Mouse (Mus musculus) embryonic facial prominence, embryonic 10.5 days (tissue): ENCODE measurements around the gene Hras. TPM values are rescaled to one million over a fixed set of nuclear protein-coding genes. Genes with fewer than 3 reads are reported as not detected.

Experiments
- DNase-seq: peaks from one replicate; pipeline ENCODE4 v3.0.0-alpha.2; 2017; ENCODE audit warnings: low spot score
- H3K27ac ChIP-seq: fragments of 300-500 bp; sonication (generic); replicated peaks from 2 replicates; pipeline ENCODE4 v1.5.1; 2016; ENCODE audit warnings: mild to moderate bottlenecking
- H3K27me3 ChIP-seq: fragments of 300-500 bp; sonication (generic); replicated peaks from 2 replicates; pipeline ENCODE4 v1.6.1; 2016; ENCODE audit warnings: low read depth, mild to moderate bottlenecking; ENCODE audit not compliant: poor library complexity, severe bottlenecking
- H3K36me3 ChIP-seq: fragments of 300-500 bp; sonication (generic); replicated peaks from 2 replicates; pipeline ENCODE4 v1.6.1; 2016; ENCODE audit warnings: mild to moderate bottlenecking, moderate library complexity
- H3K4me1 ChIP-seq: fragments of 300-500 bp; sonication (generic); 2 replicates; pipeline ENCODE4 v1.6.1; 2016
- H3K4me3 ChIP-seq: fragments of 300-500 bp; sonication (generic); 2 replicates; pipeline ENCODE4 v1.5.1; 2016; ENCODE audit warnings: mild to moderate bottlenecking, moderate library complexity
- H3K9me3 ChIP-seq: fragments of 300-500 bp; sonication (generic); 2 replicates; pipeline ENCODE4 v1.6.1; 2016; ENCODE audit warnings: mild to moderate bottlenecking
- WGBS: fragments of 180-500 bp; shearing (Covaris S2); methylation state at CpG from one replicate; pipeline ENCODE4 v1.1.7; 2016; 5-methylcytosine and 5-hydroxymethylcytosine counted together
- polyA plus RNA-seq: library from polyadenylated mRNA; unstranded; fragments of >200 nt; fragmentation: Nextera tagmentation; extraction: Ambion mirVana; gene quantifications from 2 replicates; pipeline ENCODE4 v1.2.1, GENCODE M21; 2016

Gene Hras
- polyA plus RNA-seq, 1 experiment from 2014 or later: 94.9 TPM

DNA sequence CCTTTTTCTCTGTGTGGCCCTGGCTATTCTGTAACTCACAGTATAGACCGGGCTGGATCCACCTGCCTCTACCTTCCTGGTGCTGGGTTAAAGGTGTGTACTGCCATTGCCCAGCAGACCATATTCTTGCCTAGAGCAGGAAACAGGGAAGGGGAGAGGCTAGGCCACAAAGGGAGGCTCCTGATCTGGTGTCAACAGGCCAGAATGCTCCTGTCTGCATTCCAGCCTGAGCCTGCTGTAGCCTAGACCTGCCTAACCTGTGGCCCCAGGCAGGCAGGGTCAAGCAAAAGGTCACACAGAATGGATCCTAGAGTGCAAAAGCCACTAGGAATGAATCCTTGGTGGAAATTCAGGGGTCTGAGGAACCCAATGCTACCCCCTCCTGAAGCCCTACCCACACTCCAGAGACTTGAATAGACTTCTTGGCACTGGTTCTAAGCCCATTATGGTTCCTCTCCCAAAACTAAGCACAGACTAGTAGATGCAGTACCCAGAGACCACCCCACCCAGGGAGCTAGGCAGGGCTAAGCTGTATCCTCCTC lies 25.8 kb upstream of the Hras start:
- no peaks in the 10 kb centered on the region for H3K9me3 ChIP-seq
- WGBS: 81% methylated on average over 1 of the region's 1 CpGs
- no peak overlapping the region for H3K4me3 ChIP-seq
- peaks cover 64% of the 10 kb centered on the region for H3K4me1 ChIP-seq
- no peak for DNase-seq
- no peak overlapping the region for H3K27ac ChIP-seq
- no peaks in the 10 kb centered on the region for H3K27me3 ChIP-seq
- peaks cover 32% of the 10 kb centered on the region for H3K36me3 ChIP-seq

DNA sequence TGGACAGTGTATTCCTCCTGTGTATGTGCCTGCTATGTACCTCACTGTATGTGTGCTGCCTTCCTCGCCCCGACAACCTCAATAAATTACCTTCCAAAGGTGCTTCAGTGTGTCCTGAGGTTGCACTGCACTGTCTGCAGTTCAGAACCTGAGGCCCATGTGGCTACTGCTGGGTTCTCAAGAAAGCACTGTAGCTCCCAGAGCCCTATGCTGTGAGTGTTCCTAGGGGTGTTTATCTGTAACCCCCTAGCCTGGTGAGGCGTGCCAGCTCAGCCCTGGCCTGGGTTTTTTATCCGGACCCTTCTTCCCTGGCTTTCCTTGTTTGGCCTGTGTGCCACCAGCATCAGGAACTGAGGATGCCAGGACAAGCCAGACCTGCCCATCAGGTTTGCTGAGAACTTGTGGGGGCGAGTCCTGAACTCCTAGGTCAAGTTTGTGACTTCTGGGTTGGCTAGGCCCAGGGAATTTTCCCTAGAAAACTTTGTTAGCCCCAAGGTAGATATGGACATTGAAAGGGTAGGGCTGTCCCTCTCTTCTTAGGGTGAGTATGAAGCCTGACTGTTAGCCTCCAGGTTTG lies 24.8 kb upstream of the Hras start:
- Histone ChIP-seq H3K4me3 (no peak overlapping the region), H3K9me3 (no peaks in the 10 kb centered on the region), H3K27me3 (no peaks in the 10 kb centered on the region), H3K36me3 (peaks cover 32% of the 10 kb centered on the region), H3K4me1 (peaks cover 73% of the 10 kb centered on the region), H3K27ac (0 out of 2 replicates have a peak overlapping the region, but pooled peaks have one; percentile 20)
- no peak for DNase-seq
- 90% methylated on average over 5 of the region's 5 CpGs for WGBS

DNA sequence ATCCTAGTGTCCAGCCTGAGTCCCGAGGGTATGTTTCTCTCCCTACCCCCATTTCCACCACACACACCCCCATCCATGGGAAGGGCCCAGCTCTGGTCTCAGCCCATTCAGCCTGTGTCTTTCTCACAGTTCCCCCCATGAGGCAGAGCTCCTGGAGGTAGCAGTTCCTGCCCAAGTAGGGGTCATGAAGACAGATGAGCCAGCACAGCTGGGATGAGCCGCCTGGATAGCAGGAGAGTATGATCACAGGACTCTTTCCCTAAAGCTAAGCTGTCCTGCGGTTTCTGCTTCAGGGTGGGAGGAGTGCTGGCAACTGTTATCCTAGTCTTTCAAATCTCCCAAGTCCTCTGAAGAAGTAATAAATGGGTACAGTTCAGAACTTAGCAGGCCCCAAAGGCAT lies 24.3 kb upstream of the Hras start:
- 92% methylated on average over 3 of the region's 3 CpGs for whole genome bisulfite sequencing
- Histone ChIP-seq H3K4me3 (0 out of 2 replicates have a peak overlapping the region, but pooled peaks have one; percentile 77), H3K27me3 (no peaks in the 10 kb centered on the region)

DNA sequence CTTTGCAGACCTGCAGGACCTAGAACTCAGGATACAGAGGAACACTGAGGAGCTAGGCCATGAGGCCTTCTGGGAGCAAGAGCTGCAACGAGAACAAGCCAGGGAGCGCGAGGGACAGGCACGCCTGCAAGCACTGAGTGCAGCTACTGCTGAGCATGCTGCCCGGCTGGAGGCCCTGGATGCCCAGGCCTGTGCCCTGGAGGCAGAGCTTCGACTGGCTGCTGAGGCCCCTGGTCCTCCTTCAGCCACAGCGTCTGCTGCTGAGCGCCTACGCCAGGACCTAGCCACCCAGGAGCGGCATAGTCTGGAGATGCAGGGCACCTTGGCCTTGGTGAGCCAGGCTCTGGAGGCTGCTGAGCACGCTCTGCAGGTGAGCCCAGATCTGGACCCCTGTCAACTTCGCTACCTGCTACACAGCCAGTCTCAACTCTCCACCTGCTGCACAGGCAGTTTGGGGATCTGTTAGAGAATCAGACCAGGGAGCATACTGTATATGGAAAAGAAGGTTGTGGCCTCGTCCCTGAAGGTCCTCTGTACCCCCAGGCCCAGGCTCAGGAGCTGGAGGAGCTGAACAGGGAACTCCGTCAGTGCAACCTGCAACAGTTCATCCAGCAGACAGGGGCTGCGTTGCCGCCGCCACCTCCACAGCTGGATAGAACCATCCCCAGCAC lies 23.7 kb upstream of the Hras start:
- WGBS: 91% methylated on average over 17 of the region's 17 CpGs
- Histone ChIP-seq H3K36me3 (peaks cover 32% of the 10 kb centered on the region), H3K27me3 (no peaks in the 10 kb centered on the region), H3K4me3 (peak overlapping the region; percentile 77; the same call in 1 of the 2 replicates), H3K4me1 (peaks cover 80% of the 10 kb centered on the region), H3K27ac (peak overlapping the region; percentile 95; the same call in 1 of the 2 replicates), H3K9me3 (no peaks in the 10 kb centered on the region)
- DNase-seq: no peak

More for the DNA sequence above, 24.3 kb upstream of the Hras start:
- no peak overlapping the region for H3K27ac ChIP-seq
- no peaks in the 10 kb centered on the region for H3K9me3 ChIP-seq
- DNase-seq: no peak
- peaks cover 32% of the 10 kb centered on the region for H3K36me3 ChIP-seq
- peaks cover 78% of the 10 kb centered on the region for H3K4me1 ChIP-seq

DNA sequence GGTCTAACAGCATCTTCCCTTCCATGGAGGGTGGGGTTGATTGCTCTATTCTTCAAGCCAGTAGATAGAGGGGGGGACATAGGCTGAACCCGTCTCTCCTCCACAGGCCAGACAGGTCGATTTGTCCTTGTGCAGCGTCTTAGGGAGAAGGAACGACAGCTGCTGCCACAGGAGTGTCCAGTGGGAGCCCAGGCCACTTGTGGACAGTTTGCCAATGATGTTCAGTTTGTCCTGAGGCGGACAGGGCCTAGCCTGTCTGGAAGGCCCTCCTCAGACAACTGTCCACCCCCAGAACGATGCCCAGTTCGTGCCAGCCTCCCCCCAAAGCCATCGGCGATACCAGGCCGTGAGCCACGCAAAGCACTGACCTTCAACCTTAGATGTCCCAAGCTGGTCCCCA lies 23.1 kb upstream of the Hras start:
- WGBS: 90% methylated on average over 11 of the region's 11 CpGs
- peaks cover 32% of the 10 kb centered on the region for H3K36me3 ChIP-seq
- DNase-seq: no peak
- peak overlapping the region; percentile 95; the same call in 1 of the 2 replicates for H3K27ac ChIP-seq
- peak overlapping the region; percentile 77 for H3K4me3 ChIP-seq
- H3K27me3 ChIP-seq: no peaks in the 10 kb centered on the region
- H3K9me3 ChIP-seq: no peaks in the 10 kb centered on the region
- peaks cover 75% of the 10 kb centered on the region for H3K4me1 ChIP-seq

DNA sequence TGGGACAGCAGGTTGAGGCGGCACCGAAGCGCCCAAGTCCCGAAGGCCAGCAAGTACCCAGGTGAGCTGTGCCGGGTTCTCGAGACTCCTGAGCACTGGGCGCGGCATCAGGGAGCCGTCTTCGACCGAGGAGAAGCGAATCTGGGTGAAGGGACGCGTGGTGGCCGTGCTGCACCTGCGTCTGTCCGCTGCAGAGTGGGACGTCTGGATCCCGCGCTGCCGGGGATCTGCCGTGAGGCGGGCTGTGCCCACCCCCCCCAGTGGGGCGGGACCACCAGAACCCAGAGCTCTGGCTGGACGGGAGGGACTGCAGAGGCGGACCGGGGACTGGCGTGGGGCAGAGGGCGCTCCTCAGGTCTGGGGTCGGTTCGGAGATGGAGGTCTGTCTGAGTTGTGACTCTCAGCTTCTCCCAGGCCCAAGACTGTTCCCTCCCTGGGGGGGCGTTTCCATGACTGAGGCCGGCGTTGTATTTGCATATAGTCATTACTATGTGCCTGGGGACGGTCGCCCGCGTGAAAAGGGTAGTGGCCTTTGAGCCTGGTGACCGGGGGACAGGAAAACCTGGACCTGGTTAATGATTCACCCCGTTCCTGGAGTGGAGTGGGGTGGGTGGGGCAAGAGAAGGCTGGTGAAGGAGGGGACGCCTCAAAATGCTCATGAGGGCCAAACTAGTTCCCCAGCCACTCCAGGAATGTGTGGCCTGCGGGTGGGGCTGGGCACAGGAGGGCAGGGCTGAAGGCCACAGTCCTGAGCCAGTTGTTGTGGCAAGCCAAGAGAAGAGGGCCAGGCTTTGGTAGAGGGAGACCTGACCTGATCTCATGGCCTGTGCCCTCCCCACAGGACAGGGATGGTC lies 22.3 kb upstream of the Hras start:
- no peaks in the 10 kb centered on the region for H3K27me3 ChIP-seq
- under 1% methylated on average over 42 of the region's 42 CpGs for WGBS
- no peaks in the 10 kb centered on the region for H3K9me3 ChIP-seq
- peak overlapping the region; percentile 77 for H3K4me3 ChIP-seq
- peaks cover 32% of the 10 kb centered on the region for H3K36me3 ChIP-seq
- H3K4me1 ChIP-seq: peaks cover 70% of the 10 kb centered on the region
- peak overlapping the region; percentile 95 for H3K27ac ChIP-seq
- no peak for DNase-seq

DNA sequence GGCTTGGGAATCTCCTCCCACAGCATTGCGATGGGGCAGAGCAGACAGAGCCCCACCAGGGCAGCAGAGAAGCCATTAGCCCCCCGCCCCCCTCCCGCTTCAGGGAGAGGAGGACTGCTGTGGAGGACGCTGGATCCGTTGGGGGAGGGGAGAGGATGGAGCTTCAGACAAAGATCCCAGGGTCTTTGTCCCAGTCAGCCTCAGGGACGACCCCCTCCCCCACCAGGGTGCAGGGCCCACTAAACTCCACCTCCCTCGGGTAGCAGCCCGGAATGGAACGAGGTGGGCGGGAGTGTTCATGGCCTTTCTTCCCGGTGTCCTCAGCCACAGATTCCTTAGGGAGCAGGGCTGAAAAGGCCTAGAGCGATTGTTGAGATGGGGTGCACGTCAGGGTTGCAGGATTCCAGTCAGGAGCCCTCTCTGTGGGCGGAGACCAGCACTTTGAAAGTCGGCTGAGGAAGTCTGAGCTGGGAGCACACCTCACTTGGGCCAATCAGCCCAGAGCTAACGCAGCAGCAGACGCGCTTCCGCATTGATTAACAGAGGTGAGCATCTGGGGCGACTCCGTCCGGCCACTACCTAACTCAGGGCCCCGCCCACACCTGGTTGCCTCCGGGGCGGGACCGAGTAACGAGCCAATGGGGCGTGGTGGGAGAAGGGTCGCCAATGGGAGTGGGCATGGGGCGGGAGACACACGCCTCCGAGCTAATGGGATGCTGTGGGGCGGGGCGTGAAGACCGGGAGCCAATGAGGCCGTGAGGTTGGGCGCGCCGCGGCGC lies 21.5 kb upstream of the Hras start, which contains the start of gene Rassf7:
TSS of gene Rassf7 (plus strand) at position 760 of the 779 bp plus-strand sequence.
- Histone ChIP-seq H3K36me3 (peaks cover 32% of the 10 kb centered on the region), H3K4me1 (peaks cover 64% of the 10 kb centered on the region), H3K4me3 (peak within 1 kb of the TSS; percentile 77), H3K27me3 (no peaks in the 10 kb centered on the region), H3K27ac (peak within 1 kb of the TSS; percentile 95), H3K9me3 (no peaks in the 10 kb centered on the region)
- peak; percentile 99 for DNase-seq
- under 1% methylated on average over 41 of the region's 41 CpGs for WGBS

DNA sequence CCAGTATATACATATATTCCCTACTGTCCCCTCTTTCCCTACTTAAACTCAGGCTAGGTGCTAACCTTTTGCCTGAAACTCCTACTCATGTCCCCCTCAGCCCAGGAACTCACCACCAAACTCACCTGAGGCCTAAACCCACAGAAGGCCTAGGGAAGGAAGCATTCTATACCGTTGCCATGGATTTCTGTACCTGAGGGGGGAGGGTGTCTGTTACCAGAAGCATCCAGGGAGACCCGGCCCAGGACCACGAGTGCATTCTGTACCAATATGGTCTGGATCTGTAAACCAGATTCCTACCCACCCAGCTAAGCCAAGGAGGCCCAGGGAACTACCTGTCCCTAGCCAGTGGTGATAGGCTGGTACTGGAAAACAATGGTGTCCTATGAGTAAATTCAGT lies 20.5 kb upstream of the Hras start:
- WGBS: 76% methylated on average over 3 of the region's 3 CpGs
- no peaks in the 10 kb centered on the region for H3K27me3 ChIP-seq
- H3K9me3 ChIP-seq: no peaks in the 10 kb centered on the region
- peaks cover 25% of the 10 kb centered on the region for H3K36me3 ChIP-seq
- peak overlapping the region; percentile 77 for H3K4me3 ChIP-seq
- H3K27ac ChIP-seq: peak overlapping the region; percentile 95
- peaks cover 60% of the 10 kb centered on the region for H3K4me1 ChIP-seq
- DNase-seq: no peak

DNA sequence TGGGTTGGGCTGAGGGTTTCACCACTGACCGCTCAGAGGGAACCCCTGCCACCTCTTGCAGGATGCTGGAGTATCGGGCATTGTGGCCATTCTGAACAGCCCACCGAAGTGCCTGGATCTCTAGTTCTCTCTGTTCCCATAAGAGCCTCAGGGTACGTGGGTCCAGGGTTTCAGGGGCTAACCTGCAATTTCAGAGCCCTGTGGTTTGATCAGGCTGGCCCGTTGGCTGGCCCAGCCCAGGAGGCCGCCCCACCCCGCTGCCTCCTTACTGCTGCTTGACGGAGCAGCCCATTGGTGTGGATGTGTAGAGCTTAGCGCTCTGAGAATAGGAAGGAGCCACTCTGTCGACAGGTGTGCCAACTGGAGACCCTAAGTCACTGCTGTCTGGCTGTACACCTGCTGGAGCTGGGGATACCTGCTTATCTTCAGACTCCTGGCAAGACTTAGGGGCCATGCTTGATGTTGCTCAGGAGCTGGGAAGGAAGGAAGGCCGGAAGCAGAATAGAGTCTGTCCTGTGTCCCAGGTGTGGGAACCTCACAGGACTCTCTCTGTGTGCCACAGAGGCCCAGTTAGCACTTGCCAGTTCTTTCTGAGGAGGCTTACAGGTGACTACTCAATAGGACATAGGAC lies 19.9 kb upstream of the Hras start, which contains the start of gene Lmntd2:
TSS of gene Lmntd2 (minus strand) at position 476 of the 631 bp plus-strand sequence.
- peaks cover 59% of the 10 kb centered on the region for H3K4me1 ChIP-seq

DNA sequence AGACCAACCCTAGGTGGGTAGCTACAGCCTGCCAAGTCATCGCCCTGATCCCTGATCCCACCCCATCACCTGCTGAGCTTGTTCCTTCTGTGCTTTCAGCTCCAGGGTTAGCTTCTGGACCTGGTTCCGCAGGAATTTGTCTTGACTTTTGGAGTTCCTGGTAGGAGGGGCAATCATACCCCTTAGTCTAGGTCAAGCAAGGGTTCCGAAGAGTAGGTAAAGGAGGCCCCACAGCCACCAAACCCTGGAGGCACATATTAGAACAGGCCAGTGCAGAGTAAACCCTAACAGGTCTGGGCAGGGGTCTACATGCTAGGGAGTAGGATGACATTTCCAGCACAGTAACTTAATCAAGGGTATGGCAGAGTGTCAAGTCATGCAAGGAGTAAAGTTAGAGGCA lies 19.3 kb upstream of the Hras start:
- H3K4me1 ChIP-seq: peaks cover 54% of the 10 kb centered on the region
- 80% methylated on average over 3 of the region's 3 CpGs for WGBS
- no peaks in the 10 kb centered on the region for H3K27me3 ChIP-seq
- H3K4me3 ChIP-seq: no peak overlapping the region
- peaks cover 13% of the 10 kb centered on the region for H3K36me3 ChIP-seq
- no peak for DNase-seq
- H3K9me3 ChIP-seq: no peaks in the 10 kb centered on the region
- H3K27ac ChIP-seq: no peak overlapping the region; the same call in 1 of the 2 replicates

More for the DNA sequence above, 19.9 kb upstream of the Hras start, which contains the start of gene Lmntd2:
- WGBS: 92% methylated on average over 11 of the region's 11 CpGs
- Histone ChIP-seq H3K27ac (peak within 1 kb of the TSS; percentile 95), H3K36me3 (peaks cover 19% of the 10 kb centered on the region), H3K4me3 (peak within 1 kb of the TSS; percentile 77), H3K27me3 (no peaks in the 10 kb centered on the region), H3K9me3 (no peaks in the 10 kb centered on the region)
- no peak for DNase-seq

DNA sequence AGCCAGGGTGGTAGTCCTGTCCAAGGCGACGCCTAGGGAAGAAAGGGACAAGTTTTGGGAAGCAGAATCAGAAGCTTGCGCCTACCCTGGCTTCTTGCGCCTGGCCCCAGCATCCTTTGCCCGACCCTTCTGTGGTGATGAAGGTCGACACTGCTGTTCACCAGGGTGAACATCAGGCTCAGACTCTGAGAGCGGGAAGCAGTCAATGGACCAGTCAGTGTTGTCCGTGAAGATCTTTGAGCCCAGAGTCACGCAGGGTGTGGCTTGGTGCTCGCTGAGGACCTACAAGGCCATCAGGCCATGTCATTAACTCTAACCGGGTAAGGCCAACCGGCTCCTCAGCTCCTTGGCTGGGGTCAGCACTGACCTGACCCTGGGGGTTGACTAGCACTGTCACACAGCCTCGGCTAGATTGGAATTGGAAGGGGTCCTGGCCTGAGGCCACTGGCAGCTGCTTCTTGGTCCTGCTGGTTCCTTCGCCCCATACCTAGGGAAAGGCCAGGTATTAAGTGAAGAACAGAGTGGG lies 16.9 kb upstream of the Hras start:
- 82% methylated on average over 14 of the region's 14 CpGs for WGBS
- peaks cover 5% of the 10 kb centered on the region; the same call in 1 of the 2 replicates for H3K36me3 ChIP-seq
- no peaks in the 10 kb centered on the region for H3K27me3 ChIP-seq
- H3K4me3 ChIP-seq: no peak overlapping the region
- peaks cover 32% of the 10 kb centered on the region for H3K4me1 ChIP-seq
- H3K9me3 ChIP-seq: no peaks in the 10 kb centered on the region
- no peak for DNase-seq
- peak overlapping the region; percentile 52; the same call in 1 of the 2 replicates for H3K27ac ChIP-seq
